Mouse (Mus musculus) MEL (cell line): ENCODE results near the gene Trim39. TPM values are rescaled to one million over a fixed set of nuclear protein-coding genes. Genes with fewer than 3 reads are reported as not detected.
A peak's percentile ranks its signal among the peaks of the same experiment; 100 is the strongest.
"Not testable (repeated sequence)": the region's sequence is repeated elsewhere in the genome, so short reads cannot be mapped to it uniquely, and the experiment has no call there.

ENCODE experiments used
- DNase-seq: peaks from one replicate; pipeline ENCODE4 v3.0.0; 2011; ENCODE audit warnings: low read depth, low spot score
- H3K27ac ChIP-seq: 2 replicates; pipeline ENCODE4 v1.5.1; 2012; ENCODE audit warnings: low read depth, mild to moderate bottlenecking, control low read depth, low read length, moderate library complexity; ENCODE audit not compliant: control insufficient read depth
- H3K27me3 ChIP-seq, 2 experiments: fragments of 150-350 bp in 1 of 2; sonication (generic) in 1 of 2; 2 replicates each; pipeline ENCODE4 v1.6.1; 2012; ENCODE audit warnings: low read length in 2 of 2, mild to moderate bottlenecking in 2 of 2, improper control_type of control experiment in 1 of 2, moderate library complexity in 1 of 2; ENCODE audit not compliant: insufficient read depth in 2 of 2, control insufficient read depth in 1 of 2
- H3K36me3 ChIP-seq, 2 experiments: 2 replicates each; pipeline ENCODE4 v1.6.1; 2012 to 2014; ENCODE audit warnings: low read length in 2 of 2, improper control_type of control experiment in 1 of 2, inconsistent platforms in 1 of 2, mild to moderate bottlenecking in 1 of 2; ENCODE audit not compliant: insufficient read depth in 2 of 2, control insufficient read depth in 1 of 2
- H3K4me1 ChIP-seq, 2 experiments: fragments of 150-350 bp in 1 of 2; sonication (generic) in 1 of 2; 2 replicates each; pipeline ENCODE4 v1.6.1; 2012; ENCODE audit warnings: low read length in 2 of 2, improper control_type of control experiment in 1 of 2, mild to moderate bottlenecking in 1 of 2; ENCODE audit not compliant: insufficient read depth in 2 of 2, control insufficient read depth in 1 of 2
- H3K4me3 ChIP-seq, 2 experiments: fragments of 150-350 bp in 1 of 2; sonication (generic) in 1 of 2; 2 replicates each; pipeline ENCODE4 v1.5.1; 2012; ENCODE audit warnings: low read depth in 2 of 2, low read length in 2 of 2, mild to moderate bottlenecking in 2 of 2, moderate library complexity in 2 of 2, control low read depth in 1 of 2, improper control_type of control experiment in 1 of 2; ENCODE audit not compliant: control insufficient read depth in 1 of 2, insufficient read depth in 1 of 2
- H3K79me2 ChIP-seq: 2 replicates; pipeline ENCODE4 v1.6.1; 2012; ENCODE audit warnings: mild to moderate bottlenecking, low read length, moderate library complexity; ENCODE audit not compliant: control insufficient read depth, poor library complexity, insufficient read depth
- H3K9ac ChIP-seq: 2 replicates; pipeline ENCODE4 v1.6.1; 2012; ENCODE audit warnings: low read depth, mild to moderate bottlenecking, control low read depth, low read length, moderate library complexity; ENCODE audit not compliant: control insufficient read depth, poor library complexity, severe bottlenecking
- H3K9me3 ChIP-seq: fragments of 150-350 bp; sonication (generic); replicated peaks from 2 replicates; pipeline ENCODE4 v1.6.1; 2012; ENCODE audit warnings: mild to moderate bottlenecking, low read length, improper control_type of control experiment, moderate library complexity; ENCODE audit not compliant: insufficient read depth
- CHD2 ChIP-seq: IDR thresholded peaks from 2 replicates; pipeline ENCODE4 v1.6.1; 2011; ENCODE audit warnings: low read length, improper control_type of control experiment
- E2F4 ChIP-seq: IDR thresholded peaks from 2 replicates; pipeline ENCODE4 v1.6.1; 2011; ENCODE audit warnings: low read depth, low read length, improper control_type of control experiment, borderline replicate concordance
- EP300 ChIP-seq, 2 experiments: IDR thresholded peaks; 2 replicates each; pipeline ENCODE4 v1.6.1; 2011; ENCODE audit warnings: improper control_type of control experiment in 2 of 2, low read length in 2 of 2, low read depth in 1 of 2, mild to moderate bottlenecking in 1 of 2
- GABPA ChIP-seq: IDR thresholded peaks from 2 replicates; pipeline ENCODE4 v1.6.1; 2012; ENCODE audit warnings: low read depth, mild to moderate bottlenecking, inconsistent platforms, low read length, improper control_type of control experiment, moderate library complexity
- HCFC1 ChIP-seq: IDR thresholded peaks from 2 replicates; pipeline ENCODE4 v1.6.1; 2012; ENCODE audit warnings: low read depth, mild to moderate bottlenecking, inconsistent platforms, low read length, improper control_type of control experiment, moderate library complexity
- JUND ChIP-seq: IDR thresholded peaks from 2 replicates; pipeline ENCODE4 v1.6.1; 2011; ENCODE audit warnings: low read depth, mild to moderate bottlenecking, improper control_type of control experiment, low read length
- KAT2A ChIP-seq: conservative IDR thresholded peaks from 2 replicates; pipeline ENCODE4 v1.6.1; 2012; ENCODE audit warnings: low read depth, low read length, improper control_type of control experiment, inconsistent platforms
- MEF2A ChIP-seq: IDR thresholded peaks from 2 replicates; pipeline ENCODE4 v1.6.1; 2014; ENCODE audit warnings: low read depth, mild to moderate bottlenecking, inconsistent platforms, low read length, improper control_type of control experiment; ENCODE audit not compliant: poor library complexity, insufficient replicate concordance, severe bottlenecking; ENCODE audit errors: extremely low read depth
- MXI1 ChIP-seq: IDR thresholded peaks from 2 replicates; pipeline ENCODE4 v1.6.1; 2011; ENCODE audit warnings: mild to moderate bottlenecking, low read depth, low read length, improper control_type of control experiment
- POLR2AphosphoS5 ChIP-seq: IDR thresholded peaks from 2 replicates; pipeline ENCODE4 v1.6.1; 2012; ENCODE audit warnings: low read depth, borderline replicate concordance, mild to moderate bottlenecking, inconsistent platforms, low read length, moderate library complexity, mixed read lengths
- RCOR1 ChIP-seq: IDR thresholded peaks from 2 replicates; pipeline ENCODE4 v1.6.1; 2012; ENCODE audit warnings: low read depth, mild to moderate bottlenecking, inconsistent platforms, low read length, improper control_type of control experiment
- SMC3 ChIP-seq: IDR thresholded peaks from 2 replicates; pipeline ENCODE4 v1.6.1; 2011; ENCODE audit warnings: low read depth, low read length, improper control_type of control experiment
- TAL1 ChIP-seq: IDR thresholded peaks from 2 replicates; pipeline ENCODE4 v1.6.1; 2012; ENCODE audit warnings: mild to moderate bottlenecking, inconsistent platforms, low read length, moderate library complexity, mixed read lengths
- TBP ChIP-seq: IDR thresholded peaks from 2 replicates; pipeline ENCODE4 v1.8.0; 2011; ENCODE audit warnings: low read depth, low read length, improper control_type of control experiment
- USF1 ChIP-seq: IDR thresholded peaks from 2 replicates; pipeline ENCODE4 v1.6.1; 2014; ENCODE audit warnings: low read depth, mild to moderate bottlenecking, inconsistent platforms, low read length, improper control_type of control experiment, moderate library complexity
- USF2 ChIP-seq, 2 experiments: IDR thresholded peaks; 2 replicates each; pipeline ENCODE4 v1.6.1; 2011 to 2012; ENCODE audit warnings: improper control_type of control experiment in 2 of 2, low read length in 2 of 2, borderline replicate concordance in 1 of 2, inconsistent platforms in 1 of 2, low read depth in 1 of 2, mild to moderate bottlenecking in 1 of 2; ENCODE audit not compliant: insufficient read depth in 1 of 2
- ZMIZ1 ChIP-seq: IDR thresholded peaks from 2 replicates; pipeline ENCODE4 v1.6.1; 2012; ENCODE audit warnings: low read depth, mild to moderate bottlenecking, inconsistent platforms, low read length, improper control_type of control experiment, moderate library complexity
- polyA plus RNA-seq, 2 experiments: library from polyadenylated mRNA; stranded (reverse) in 1 of 2; unstranded in 1 of 2; fragments of >175 nt in 1 of 2; fragments of >200 nt in 1 of 2; gene quantifications; 2 replicates each; pipeline versions ENCODE4 v1.2.1 to v1.2.4; 2012; ENCODE audit warnings: low replicate concordance in 2 of 2, low read depth in 1 of 2; ENCODE audit not compliant: insufficient read length in 2 of 2, insufficient read depth in 1 of 2, missing spikeins in 1 of 2
- total RNA-seq: library from RNA; depleted of rRNA; stranded (reverse); fragments of 300-350 nt; gene quantifications from 2 replicates; pipeline ENCODE4 v1.2.3, GENCODE M21; 2012

Gene Trim39
- total and polyA plus RNA-seq, 3 experiments, result 13.5 to 16.0 TPM; not detected in 1

GRCm38 (mm10) chr17:36235300-36235699 lies 36.7 kb downstream of the Trim39 start:
- peak; percentile 63 for TF ChIP-seq USF1
- not testable (repeated sequence) for DNase-seq

GRCm38 (mm10) chr17:36233572-36233971 lies 38.5 kb downstream of the Trim39 start:
- no peak overlapping the region for H3K27ac ChIP-seq
- no peak overlapping the region for H3K9ac ChIP-seq
- no peaks in the 10 kb centered on the region for H3K9me3 ChIP-seq
- TF ChIP-seq USF2 (IDR thresholded peaks at IDR 0.05; ENCODE audit: borderline replicate concordance in 1 of 2, insufficient read depth in 1 of 2, low read depth in 1 of 2, low read length in 2 of 2), result no peak
- no peak for TF ChIP-seq MEF2A
- TF ChIP-seq JUND, result no peak
- TF ChIP-seq GABPA, result no peak
- TF ChIP-seq USF1, result no peak
- no peak for TF ChIP-seq TAL1
- TF ChIP-seq KAT2A, result no peak
- no peak for TF ChIP-seq E2F4
- TF ChIP-seq MXI1, result no peak
- no peak for TF ChIP-seq ZMIZ1
- TF ChIP-seq TBP, result no peak
- TF ChIP-seq RCOR1, result no peak
- no peak for TF ChIP-seq SMC3
- TF ChIP-seq HCFC1, result no peak
- no peak for TF ChIP-seq CHD2
- TF ChIP-seq EP300 (IDR thresholded peaks at IDR 0.05; ENCODE audit: low read depth in 1 of 2, low read length in 2 of 2), result no peak
- TF ChIP-seq POLR2AphosphoS5, result no peak
- H3K4me1 ChIP-seq, result no peaks in the 10 kb centered on the region
- H3K36me3 ChIP-seq, result no peaks in the 10 kb centered on the region
- no peaks in the 10 kb centered on the region for H3K79me2 ChIP-seq
- H3K4me3 ChIP-seq, result no peak overlapping the region
- DNase-seq, result no peak
- H3K27me3 ChIP-seq, result peaks cover 6 to 8% of the 10 kb centered on the region in 2 experiments

More at GRCm38 (mm10) chr17:36235300-36235699, 36.7 kb downstream of the Trim39 start:
- H3K79me2 ChIP-seq, H3K27ac ChIP-seq, H3K36me3 ChIP-seq, H3K4me1 ChIP-seq, H3K4me3 ChIP-seq, H3K9ac ChIP-seq, H3K9me3 ChIP-seq: not testable (repeated sequence)
- H3K27me3 ChIP-seq, result peaks cover 11 to 12% of the 10 kb centered on the region in 2 experiments
